Mouse (Mus musculus) liver, postnatal 0 days (tissue): ENCODE measurements at regions not wholly inside any gene's neighbourhood (a gene's known extent, or its start where the extent isn't known, plus 50 kb on each side); places are given as distances from the start of the nearest gene placed in this dataset.

Experiments used
- CTCF ChIP-seq: sonication (generic); IDR thresholded peaks from 2 replicates; pipeline ENCODE4 v1.5.1; 2016; ENCODE audit warnings: antibody characterized with exemption, low read depth
- EP300 ChIP-seq: IDR thresholded peaks from 2 replicates; pipeline ENCODE4 v1.6.1; 2016; ENCODE audit warnings: antibody characterized with exemption, low read depth, mild to moderate bottlenecking

DNA sequence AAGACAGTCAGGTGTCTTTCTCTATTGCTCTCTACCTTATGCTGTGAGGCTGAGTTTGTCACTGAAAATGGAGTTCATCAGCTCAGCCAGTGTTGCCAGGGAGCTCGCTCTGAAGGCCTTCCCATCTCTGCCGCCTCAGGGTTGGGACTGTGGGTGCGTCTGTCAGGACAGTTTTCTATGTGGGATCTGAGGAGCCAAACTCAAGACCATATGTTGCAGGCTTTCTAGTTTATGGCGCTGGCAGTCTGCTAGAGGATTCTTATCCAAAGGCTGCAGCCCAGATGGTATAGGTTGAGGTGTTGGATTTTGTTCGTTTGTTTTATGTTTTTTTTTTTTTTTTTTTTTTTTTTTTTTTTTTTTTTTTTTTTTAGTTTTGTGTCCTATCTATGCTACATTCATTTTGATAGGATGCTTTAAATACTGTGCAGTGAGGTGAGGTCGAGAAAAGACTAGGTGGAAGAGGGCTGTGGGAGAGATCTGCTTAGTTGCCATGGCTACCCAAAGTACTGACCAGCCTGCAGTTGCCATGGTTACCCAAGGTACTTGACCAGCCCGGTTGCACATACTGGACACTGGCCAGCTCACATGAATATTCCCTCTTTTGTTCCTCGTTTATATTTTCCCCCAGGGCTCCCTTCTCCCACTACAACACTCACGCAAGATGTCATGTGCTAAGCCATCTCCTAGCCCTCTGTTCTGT is 65.8 kb upstream of the Pced1b start:
- TF ChIP-seq CTCF (no peak), EP300 (no peak)
